Mouse (Mus musculus) C2C12 (cell line): ENCODE data around the gene Mcu. TPM values are rescaled to one million over a fixed set of nuclear protein-coding genes. Genes with fewer than 3 reads are reported as not detected.

Source experiments
- H3K27me3 ChIP-seq: one replicate; pipeline ENCODE4 v1.6.1; 2011; ENCODE audit not compliant: control insufficient read depth, insufficient read depth, insufficient read length
- H3K36me3 ChIP-seq: one replicate; pipeline ENCODE4 v1.6.1; 2011; ENCODE audit not compliant: control insufficient read depth, insufficient read depth
- H3K4me3 ChIP-seq: one replicate; pipeline ENCODE4 v1.5.1; 2011; ENCODE audit warnings: mild to moderate bottlenecking, control low read depth; ENCODE audit not compliant: poor library complexity, insufficient read depth, severe bottlenecking
- H3K79me2 ChIP-seq: one replicate; pipeline ENCODE4 v1.6.1; 2011; ENCODE audit not compliant: control insufficient read depth, insufficient read depth
- H3K79me3 ChIP-seq: one replicate; pipeline ENCODE4 v1.6.1; 2011; ENCODE audit warnings: low read depth, control low read depth
- H3ac ChIP-seq: one replicate; pipeline ENCODE3; 2011; ENCODE audit warnings: low read depth; ENCODE audit not compliant: control insufficient read depth, insufficient read length
- CEBPB ChIP-seq: IDR thresholded peaks from one replicate; pipeline ENCODE4 v1.6.1; 2011; ENCODE audit warnings: low read depth, mild to moderate bottlenecking, control low read depth, moderate library complexity
- CTCF ChIP-seq: IDR thresholded peaks from one replicate; pipeline ENCODE4 v1.5.1; 2011; ENCODE audit not compliant: control insufficient read depth, insufficient read depth, insufficient read length
- FOSL1 ChIP-seq: IDR thresholded peaks from one replicate; pipeline ENCODE4 v1.8.0; 2011; ENCODE audit warnings: mild to moderate bottlenecking, low read length; ENCODE audit not compliant: poor library complexity, insufficient read depth, severe bottlenecking
- MAX ChIP-seq: IDR thresholded peaks from one replicate; pipeline ENCODE4 v1.6.1; 2011; ENCODE audit warnings: mild to moderate bottlenecking, control low read depth
- MYOD1 ChIP-seq: IDR thresholded peaks from one replicate; pipeline ENCODE4 v1.6.1; 2011; ENCODE audit warnings: low read depth; ENCODE audit not compliant: control insufficient read depth, insufficient read length
- MYOG ChIP-seq: IDR thresholded peaks from one replicate; pipeline ENCODE4 v1.6.1; 2011; ENCODE audit not compliant: control insufficient read depth, insufficient read length; ENCODE audit errors: extremely low read depth
- USF1 ChIP-seq: IDR thresholded peaks from one replicate; pipeline ENCODE4 v1.6.1; 2011; ENCODE audit warnings: low read depth, mild to moderate bottlenecking, control low read depth, moderate library complexity
- polyA plus RNA-seq: library from polyadenylated mRNA; unstranded; fragments of >200 nt; fragmentation: generic; extraction: Trizol; gene quantifications from one replicate; pipeline ENCODE4 v1.2.1, GENCODE M21; 2012; ENCODE audit warnings: missing spikeins

Gene Mcu
- polyA plus RNA-seq, 1 experiment = 23.3 TPM

DNA sequence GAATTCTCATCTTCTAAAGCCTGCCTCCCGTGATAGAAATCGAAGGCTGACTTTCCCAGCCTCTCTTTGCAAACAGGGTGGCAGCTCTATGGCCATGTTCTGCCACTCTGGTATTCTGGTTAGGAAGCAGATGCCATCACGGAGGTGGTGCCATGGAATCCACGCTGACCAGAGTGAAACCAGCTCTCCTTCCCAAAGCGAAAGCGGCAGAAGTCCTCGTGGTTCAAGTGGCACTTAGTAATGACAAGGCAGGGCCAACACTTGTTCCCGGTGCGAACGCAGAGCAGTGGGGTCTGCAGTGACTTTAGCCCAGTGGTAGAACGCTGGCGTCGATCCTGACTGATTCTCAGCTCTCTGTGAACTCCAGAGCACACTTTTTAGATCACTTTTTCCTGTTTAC, 26.6 kb downstream of the Mcu start:
- Histone ChIP-seq H3K4me3 (no peak overlapping the region), H3ac (no peak overlapping the region), H3K79me2 (peaks cover 93% of the 10 kb centered on the region), H3K79me3 (peaks cover 35% of the 10 kb centered on the region), H3K36me3 (peaks cover 26% of the 10 kb centered on the region), H3K27me3 (no peaks in the 10 kb centered on the region)
- TF ChIP-seq CTCF (no peak), FOSL1 (no peak), MAX (no peak), MYOG (no peak), CEBPB (no peak), USF1 (no peak), MYOD1 (no peak)

- Histone ChIP-seq H3K4me3 (no peak overlapping the region), H3K79me3 (peaks cover 36% of the 10 kb centered on the region), H3K27me3 (no peaks in the 10 kb centered on the region), H3K79me2 (peaks cover 95% of the 10 kb centered on the region), H3ac (no peak overlapping the region), H3K36me3 (peaks cover 24% of the 10 kb centered on the region)
- TF ChIP-seq USF1 = no peak
- no peak for TF ChIP-seq MYOG
- TF ChIP-seq MAX = no peak
- TF ChIP-seq FOSL1 = no peak
- TF ChIP-seq CTCF = no peak
- TF ChIP-seq CEBPB = no peak
- no peak for TF ChIP-seq MYOD1
Measured at GRCm38 (mm10) chr10:59589420-59589819, 27.1 kb downstream of the Mcu start.

DNA sequence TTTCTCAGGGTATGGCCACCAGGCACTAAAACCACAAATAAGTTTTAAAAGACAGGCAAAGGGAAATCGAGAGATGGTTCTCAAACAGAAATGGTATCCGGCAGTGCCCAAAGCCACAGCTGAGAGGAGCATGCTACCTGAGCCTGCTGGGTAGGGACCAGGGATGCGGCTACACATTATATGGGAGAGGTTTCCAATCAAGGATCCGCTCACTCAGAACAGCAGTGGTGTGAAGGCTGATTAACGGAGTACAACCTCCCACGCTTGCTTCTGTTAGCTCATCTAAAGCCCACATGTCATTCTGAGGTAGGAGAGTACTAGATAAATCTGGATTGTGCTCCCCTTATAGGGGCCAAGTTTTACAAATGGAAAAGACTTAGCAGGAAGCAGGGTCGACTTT, 28.4 kb downstream of the Mcu start:
- H3K79me2 ChIP-seq = peaks cover 95% of the 10 kb centered on the region
- no peak overlapping the region for H3K4me3 ChIP-seq
- no peaks in the 10 kb centered on the region for H3K27me3 ChIP-seq
- no peak for TF ChIP-seq CTCF
- TF ChIP-seq USF1 = no peak
- TF ChIP-seq CEBPB = no peak
- no peak for TF ChIP-seq FOSL1
- TF ChIP-seq MAX = no peak
- TF ChIP-seq MYOG = no peak
- TF ChIP-seq MYOD1 = no peak
- H3K36me3 ChIP-seq = peaks cover 19% of the 10 kb centered on the region
- H3K79me3 ChIP-seq = peaks cover 38% of the 10 kb centered on the region
- no peak overlapping the region for H3ac ChIP-seq

DNA sequence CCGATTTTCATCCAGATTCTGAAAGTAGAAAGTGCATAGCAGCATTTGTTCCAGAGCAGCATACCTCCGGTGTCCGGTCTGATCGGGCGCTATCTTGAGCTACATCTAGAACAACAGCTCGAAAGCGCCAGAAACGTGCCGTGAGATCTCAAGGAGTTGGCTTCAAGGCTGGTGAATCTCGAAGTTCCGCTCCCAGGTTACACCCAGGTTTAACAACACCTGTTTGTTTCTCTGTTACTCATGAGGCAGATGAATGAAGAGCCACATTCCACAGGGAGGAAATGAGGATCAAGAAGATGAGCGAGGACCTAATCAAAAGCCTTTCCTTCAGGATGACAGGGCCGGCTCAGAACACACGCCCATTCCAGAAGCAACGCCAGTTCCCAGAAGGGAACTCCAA, 29.7 kb downstream of the Mcu start:
- TF ChIP-seq MYOD1 (no peak), FOSL1 (no peak), MAX (no peak), CTCF (no peak), USF1 (no peak), MYOG (no peak), CEBPB (no peak)
- H3K4me3 ChIP-seq = no peak overlapping the region

GRCm38 (mm10) chr10:59585621-59586020, 30.9 kb downstream of the Mcu start:
- TF ChIP-seq MAX (no peak), MYOD1 (no peak), CTCF (no peak), FOSL1 (no peak), USF1 (no peak), MYOG (no peak), CEBPB (no peak)

More for the DNA sequence above, 29.7 kb downstream of the Mcu start:
- Histone ChIP-seq H3K27me3 (no peaks in the 10 kb centered on the region), H3K79me2 (peaks cover 95% of the 10 kb centered on the region), H3ac (no peak overlapping the region), H3K36me3 (peaks cover 19% of the 10 kb centered on the region), H3K79me3 (peaks cover 39% of the 10 kb centered on the region)

DNA sequence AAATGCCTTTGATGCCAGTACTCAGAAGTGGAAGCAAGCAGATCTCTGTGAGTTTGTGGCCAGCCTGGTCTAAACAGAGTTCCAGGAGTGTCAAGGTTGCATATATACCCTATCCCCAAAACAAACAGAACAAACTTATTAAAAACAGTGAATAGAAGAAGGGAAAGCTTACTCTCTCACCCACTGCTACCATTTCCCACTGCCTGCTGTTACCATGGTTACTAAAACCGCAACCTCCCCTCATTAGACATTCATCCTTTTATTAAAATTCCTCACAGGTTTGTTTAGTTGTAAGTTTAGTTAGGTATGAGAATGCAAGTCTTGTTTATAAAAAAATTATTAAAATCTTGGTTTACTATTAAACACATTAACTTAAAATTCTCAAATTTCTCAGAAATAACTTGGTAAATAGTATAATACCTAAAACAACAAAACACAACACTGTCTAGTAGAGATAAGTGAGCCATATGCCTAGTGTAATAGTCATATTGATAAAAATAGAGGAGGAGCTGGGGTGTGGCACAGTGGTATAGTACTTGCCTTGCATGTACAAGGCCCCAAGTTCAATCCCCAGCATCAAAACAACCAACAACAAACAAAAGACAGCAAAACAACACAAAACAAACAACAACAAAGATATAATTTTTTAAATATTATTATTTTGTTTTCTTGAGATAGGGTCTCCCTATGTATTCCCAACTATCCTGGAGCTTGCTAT, 34.5 kb downstream of the Mcu start:
- peaks cover 82% of the 10 kb centered on the region for H3K79me2 ChIP-seq
- peaks cover 8% of the 10 kb centered on the region for H3K36me3 ChIP-seq
- TF ChIP-seq CEBPB (no peak), USF1 (no peak), CTCF (no peak), MAX (no peak), FOSL1 (no peak), MYOD1 (no peak), MYOG (no peak)
- peaks cover 43% of the 10 kb centered on the region for H3K79me3 ChIP-seq
- H3K4me3 ChIP-seq = no peak overlapping the region
- H3ac ChIP-seq = no peak overlapping the region
- no peaks in the 10 kb centered on the region for H3K27me3 ChIP-seq

More at GRCm38 (mm10) chr10:59585621-59586020, 30.9 kb downstream of the Mcu start:
- peaks cover 19% of the 10 kb centered on the region for H3K36me3 ChIP-seq
- no peak overlapping the region for H3K4me3 ChIP-seq
- peaks cover 95% of the 10 kb centered on the region for H3K79me2 ChIP-seq
- peaks cover 49% of the 10 kb centered on the region for H3K79me3 ChIP-seq
- no peaks in the 10 kb centered on the region for H3K27me3 ChIP-seq
- H3ac ChIP-seq = no peak overlapping the region
